Mouse (Mus musculus): ENCODE data around the gene Slc17a9. TPM values are rescaled to one million over a fixed set of nuclear protein-coding genes. Genes with fewer than 3 reads are reported as not detected.
A peak's percentile ranks its signal among the peaks of the same experiment; 100 is the strongest.

Gene Slc17a9
- total and polyA plus RNA-seq, 3 experiments, result 0.42 to 2.6 (median 0.43) TPM

DNA sequence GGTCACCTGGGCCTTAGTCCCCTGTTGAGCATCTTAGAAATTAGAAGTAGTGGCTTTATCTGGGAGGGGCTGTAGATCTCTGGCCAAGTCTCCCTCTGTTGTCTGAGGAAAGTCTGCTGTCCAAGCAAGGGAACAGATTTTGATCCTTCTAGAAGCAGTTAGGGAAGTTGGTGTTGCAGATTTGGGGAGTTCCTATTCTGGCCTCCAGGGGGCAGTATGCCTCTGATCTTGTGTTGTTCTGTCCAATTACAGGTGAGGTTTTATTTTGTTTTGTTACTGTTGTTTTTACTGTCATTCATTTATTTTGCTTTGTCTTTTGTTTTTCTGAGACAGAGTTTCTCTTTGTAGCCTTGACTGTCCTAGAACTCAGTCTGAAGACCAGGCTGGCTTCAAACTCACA is 61.7 kb downstream of the Slc17a9 start:
- Histone ChIP-seq H3K79me2 (replicated peaks; ENCODE audit: control insufficient read depth, insufficient read depth, low read length) (no peaks in the 10 kb centered on the region), H3K9ac (ENCODE audit: low read depth, low read length) (no peak overlapping the region), H3K36me3 (ENCODE audit: control insufficient read depth, insufficient read depth, low read length) (no peaks in the 10 kb centered on the region), H3K27ac (no peak overlapping the region), H3K4me3 (no peak overlapping the region), H3K27me3 (ENCODE audit: control insufficient read depth, insufficient read depth, low read length) (no peaks in the 10 kb centered on the region), H3K4me1 (ENCODE audit: control insufficient read depth, insufficient read depth, low read length) (peaks cover 3% of the 10 kb centered on the region; the same call in 1 of the 2 replicates)
- peak; percentile 83 for TF ChIP-seq CTCF (IDR thresholded peaks at IDR 0.05)
- TF ChIP-seq POLR2A (IDR thresholded peaks at IDR 0.05; ENCODE audit: insufficient read depth, low read depth, low read length), result no peak
- no peak for TF ChIP-seq EP300 (IDR thresholded peaks at IDR 0.05; ENCODE audit: insufficient read depth, low read depth, low read length)
- DNase-seq, result peak in 1 of 2 experiments; percentile 37
- intact Hi-C loops (cut with DNase I), result loop anchor here (5.0 kb wide), 1 partner anchor 286 kb away; no protein-coding TSS in a partner anchor

- Histone ChIP-seq H3K9ac (ENCODE audit: low read depth, low read length) (no peak overlapping the region), H3K27ac (peak overlapping the region; percentile 70), H3K27me3 (ENCODE audit: control insufficient read depth, insufficient read depth, low read length) (no peaks in the 10 kb centered on the region), H3K4me1 (ENCODE audit: control insufficient read depth, insufficient read depth, low read length) (peaks cover 3% of the 10 kb centered on the region; the same call in 1 of the 2 replicates), H3K79me2 (replicated peaks; ENCODE audit: control insufficient read depth, insufficient read depth, low read length) (no peaks in the 10 kb centered on the region), H3K36me3 (ENCODE audit: control insufficient read depth, insufficient read depth, low read length) (no peaks in the 10 kb centered on the region), H3K4me3 (no peak overlapping the region)
- TF ChIP-seq EP300 (IDR thresholded peaks at IDR 0.05; ENCODE audit: insufficient read depth, low read depth, low read length) (no peak), CTCF (IDR thresholded peaks at IDR 0.05) (no peak), POLR2A (IDR thresholded peaks at IDR 0.05; ENCODE audit: insufficient read depth, low read depth, low read length) (no peak)
- WGBS, result 63% methylated on average over 13 of the region's 13 CpGs
- intact Hi-C loops (cut with DNase I), result loop anchor here (5.0 kb wide), 1 partner anchor 285 kb away; no protein-coding TSS in a partner anchor
- DNase-seq, result no peak
Measured at GRCm38 (mm10) chr2:180787566-180788232, 62.6 kb downstream of the Slc17a9 start.

GRCm38 (mm10) chr2:180788386-180788785 is 63.3 kb downstream of the Slc17a9 start:
- Histone ChIP-seq H3K9ac (ENCODE audit: low read depth, low read length) (no peak overlapping the region), H3K4me1 (ENCODE audit: control insufficient read depth, insufficient read depth, low read length) (peaks cover 3% of the 10 kb centered on the region; the same call in 1 of the 2 replicates), H3K4me3 (no peak overlapping the region), H3K79me2 (replicated peaks; ENCODE audit: control insufficient read depth, insufficient read depth, low read length) (no peaks in the 10 kb centered on the region), H3K27ac (peak overlapping the region; percentile 70), H3K36me3 (ENCODE audit: control insufficient read depth, insufficient read depth, low read length) (no peaks in the 10 kb centered on the region), H3K27me3 (ENCODE audit: control insufficient read depth, insufficient read depth, low read length) (no peaks in the 10 kb centered on the region)
- DNase-seq, result peak; percentile 55 to 77
- no peak for TF ChIP-seq POLR2A (IDR thresholded peaks at IDR 0.05; ENCODE audit: insufficient read depth, low read depth, low read length)
- peak; percentile 66 for TF ChIP-seq EP300 (IDR thresholded peaks at IDR 0.05; ENCODE audit: insufficient read depth, low read depth, low read length)
- intact Hi-C loops (cut with DNase I), result loop anchor here (5.0 kb wide), 1 partner anchor 284 kb away; no protein-coding TSS in a partner anchor
- WGBS, result 2% methylated on average over 2 of the region's 2 CpGs

DNA sequence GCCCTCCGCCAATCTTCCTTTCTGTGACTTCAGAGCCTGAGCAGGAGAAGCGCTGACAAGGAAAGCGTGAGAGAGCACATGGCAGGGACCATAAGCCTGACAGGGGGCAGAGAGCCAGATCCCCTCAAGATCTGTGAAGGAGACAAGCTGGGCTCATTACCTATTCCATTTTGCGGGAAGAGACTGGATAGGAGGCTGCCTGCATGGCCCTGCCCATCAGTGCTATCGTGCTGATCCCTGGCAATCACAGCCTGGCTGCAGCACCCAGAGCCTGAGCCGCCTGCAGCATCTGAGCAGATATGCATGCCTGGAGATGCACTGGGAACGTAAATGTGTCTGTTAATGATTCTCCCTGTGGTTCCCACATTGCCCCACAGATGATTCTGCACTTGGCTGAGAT is 63.8 kb downstream of the Slc17a9 start:
- Histone ChIP-seq H3K79me2 (replicated peaks; ENCODE audit: control insufficient read depth, insufficient read depth, low read length) (no peaks in the 10 kb centered on the region), H3K27ac (peak overlapping the region; percentile 33; the same call in 1 of the 2 replicates), H3K4me3 (no peak overlapping the region), H3K9ac (ENCODE audit: low read depth, low read length) (no peak overlapping the region), H3K36me3 (ENCODE audit: control insufficient read depth, insufficient read depth, low read length) (no peaks in the 10 kb centered on the region), H3K4me1 (ENCODE audit: control insufficient read depth, insufficient read depth, low read length) (peaks cover 3% of the 10 kb centered on the region; the same call in 1 of the 2 replicates), H3K27me3 (ENCODE audit: control insufficient read depth, insufficient read depth, low read length) (no peaks in the 10 kb centered on the region)
- peak; percentile 14 to 27 for DNase-seq
- no peak for TF ChIP-seq CTCF (IDR thresholded peaks at IDR 0.05)
- TF ChIP-seq EP300 (IDR thresholded peaks at IDR 0.05; ENCODE audit: insufficient read depth, low read depth, low read length), result no peak
- TF ChIP-seq POLR2A (IDR thresholded peaks at IDR 0.05; ENCODE audit: insufficient read depth, low read depth, low read length), result no peak
- intact Hi-C loops (cut with DNase I), result loop anchor here (5.0 kb wide), 1 partner anchor 283 kb away; no protein-coding TSS in a partner anchor
- WGBS, result 6% methylated on average over 7 of the region's 7 CpGs

GRCm38 (mm10) chr2:180791674-180792073 is 66.6 kb downstream of the Slc17a9 start:
- TF ChIP-seq POLR2A (IDR thresholded peaks at IDR 0.05; ENCODE audit: insufficient read depth, low read depth, low read length) (no peak), CTCF (IDR thresholded peaks at IDR 0.05) (peak; percentile 88), EP300 (IDR thresholded peaks at IDR 0.05; ENCODE audit: insufficient read depth, low read depth, low read length) (no peak)
- Histone ChIP-seq H3K9ac (ENCODE audit: low read depth, low read length) (no peak overlapping the region), H3K27me3 (ENCODE audit: control insufficient read depth, insufficient read depth, low read length) (no peaks in the 10 kb centered on the region), H3K36me3 (ENCODE audit: control insufficient read depth, insufficient read depth, low read length) (no peaks in the 10 kb centered on the region), H3K27ac (no peak overlapping the region), H3K4me1 (ENCODE audit: control insufficient read depth, insufficient read depth, low read length) (peaks cover 3% of the 10 kb centered on the region; the same call in 1 of the 2 replicates), H3K79me2 (replicated peaks; ENCODE audit: control insufficient read depth, insufficient read depth, low read length) (no peaks in the 10 kb centered on the region), H3K4me3 (no peak overlapping the region)
- DNase-seq, result peak in 1 of 2 experiments; percentile 39
- intact Hi-C loops (cut with DNase I), result no loop called here
- WGBS, result 47% methylated on average over 4 of the region's 4 CpGs

Other genes starting within 250 kb of the Slc17a9 start
- not detected for gene Ntsr1, start 225.3 kb upstream of the Slc17a9 start, total RNA-seq (2021)
- gene Ntsr1, start 225.3 kb upstream of the Slc17a9 start, polyA plus RNA-seq (2012; rRNA removed), result 0.09 TPM in 1 of 2 replicates, not detected in the other
- 10 to 100 TPM; 15.5 to 15.7 TPM for gene Mrgbp, start 144.0 kb upstream of the Slc17a9 start, total RNA-seq (2021)
- 14.7 and 15.4 TPM in 2 replicates for gene Mrgbp, start 144.0 kb upstream of the Slc17a9 start, polyA plus RNA-seq (2012; rRNA removed)
- 10 to 100 TPM; 29.7 to 35.3 TPM for gene Ogfr, start 136.0 kb upstream of the Slc17a9 start, total RNA-seq (2021)
- gene Ogfr, start 136.0 kb upstream of the Slc17a9 start, polyA plus RNA-seq (2012; rRNA removed), result 23.4 and 42.0 TPM in 2 replicates
- gene Col9a3, start 127.5 kb upstream of the Slc17a9 start, total RNA-seq (2021), result under 1 TPM in 1 of 2 experiments, not detected in 1; 0.29 TPM
- gene Col9a3, start 127.5 kb upstream of the Slc17a9 start, polyA plus RNA-seq (2012; rRNA removed), result 0.29 and 0.57 TPM in 2 replicates
- not detected for gene Tcfl5, start 82.6 kb upstream of the Slc17a9 start, total RNA-seq (2021)
- gene Tcfl5, start 82.6 kb upstream of the Slc17a9 start, polyA plus RNA-seq (2012; rRNA removed), result 0.12 and 0.18 TPM in 2 replicates
- gene Dido1, start 15.3 kb upstream of the Slc17a9 start, total RNA-seq (2021), result 10 to 100 TPM; 30.7 to 30.8 TPM
- 8.6 and 13.8 TPM in 2 replicates for gene Dido1, start 15.3 kb upstream of the Slc17a9 start, polyA plus RNA-seq (2012; rRNA removed)
- gene Gid8, start 15.1 kb upstream of the Slc17a9 start, total RNA-seq (2021), result 10 to 100 TPM; 59.3 to 61.3 TPM
- 38.9 and 70.7 TPM in 2 replicates for gene Gid8, start 15.1 kb upstream of the Slc17a9 start, polyA plus RNA-seq (2012; rRNA removed)
- not detected for gene Bhlhe23, start 51.6 kb downstream of the Slc17a9 start, total RNA-seq (2021)
- not detected in 2 replicates for gene Bhlhe23, start 51.6 kb downstream of the Slc17a9 start, polyA plus RNA-seq (2012; rRNA removed)
- 10 to 100 TPM; 31.7 to 36.4 TPM for gene Ythdf1, start 195.7 kb downstream of the Slc17a9 start, total RNA-seq (2021)
- 30.8 and 51.1 TPM in 2 replicates for gene Ythdf1, start 195.7 kb downstream of the Slc17a9 start, polyA plus RNA-seq (2012; rRNA removed)
- not detected for gene Birc7, start 203.8 kb downstream of the Slc17a9 start, total RNA-seq (2021)
- not detected in 2 replicates for gene Birc7, start 203.8 kb downstream of the Slc17a9 start, polyA plus RNA-seq (2012; rRNA removed)
- 1 to 10 TPM; 7.0 to 7.3 TPM for gene Nkain4, start 229.4 kb downstream of the Slc17a9 start, total RNA-seq (2021)
- 18.0 and 29.4 TPM in 2 replicates for gene Nkain4, start 229.4 kb downstream of the Slc17a9 start, polyA plus RNA-seq (2012; rRNA removed)
- gene Arfgap1, start 242.0 kb downstream of the Slc17a9 start, total RNA-seq (2021), result 10 to 100 TPM; 28.8 to 32.2 TPM
- 31.9 and 41.4 TPM in 2 replicates for gene Arfgap1, start 242.0 kb downstream of the Slc17a9 start, polyA plus RNA-seq (2012; rRNA removed)